Mouse (Mus musculus) embryonic facial prominence, embryonic 11.5 days (tissue): Measurements from ENCODE around the gene Nlrp6. TPM values are rescaled to one million over a fixed set of nuclear protein-coding genes. Genes with fewer than 3 reads are reported as not detected.
A peak's percentile ranks its signal among the peaks of the same experiment; 100 is the strongest.

Experiments used
- ATAC-seq: fragments of 200-750 bp; cut with Nextera tagmentation; replicated peaks from 2 replicates; pipeline ENCODE4 v1.8.0; 2017; ENCODE audit warnings: low read depth; ENCODE audit not compliant: insufficient number of reproducible peaks, low FRiP score, low TSS enrichment
- DNase-seq: peaks from one replicate; pipeline ENCODE4 v3.0.0-alpha.2; 2015; ENCODE audit warnings: low spot score
- H3K27ac ChIP-seq: fragments of 300-500 bp; sonication (generic); replicated peaks from 2 replicates; pipeline ENCODE4 v1.5.1; 2014; ENCODE audit warnings: mild to moderate bottlenecking, low read depth, low read length, control low read depth
- H3K27me3 ChIP-seq: fragments of 300-500 bp; sonication (generic); 2 replicates; pipeline ENCODE4 v1.6.1; 2014; ENCODE audit warnings: mild to moderate bottlenecking, low read length, moderate library complexity, mixed read lengths; ENCODE audit not compliant: control insufficient read depth, insufficient read depth
- H3K36me3 ChIP-seq: fragments of 300-500 bp; sonication (generic); replicated peaks from 2 replicates; pipeline ENCODE4 v1.6.1; 2014; ENCODE audit warnings: low read depth, mild to moderate bottlenecking, low read length, moderate library complexity, mixed read lengths; ENCODE audit not compliant: control insufficient read depth, insufficient read depth
- H3K4me1 ChIP-seq: fragments of 300-500 bp; sonication (generic); 2 replicates; pipeline ENCODE4 v1.6.1; 2014; ENCODE audit warnings: low read length, mixed read lengths; ENCODE audit not compliant: control insufficient read depth, insufficient read depth
- H3K4me2 ChIP-seq: fragments of 300-500 bp; sonication (generic); 2 replicates; pipeline ENCODE4 v1.6.1; 2014; ENCODE audit warnings: low read depth, mild to moderate bottlenecking, control low read depth, low read length, moderate library complexity
- H3K4me3 ChIP-seq: fragments of 300-500 bp; sonication (generic); 2 replicates; pipeline ENCODE4 v1.5.1; 2014; ENCODE audit warnings: low read depth, low read length, control low read depth
- H3K9ac ChIP-seq: fragments of 300-500 bp; sonication (generic); replicated peaks from 2 replicates; pipeline ENCODE4 v1.6.1; 2014; ENCODE audit warnings: mild to moderate bottlenecking, control low read depth, low read length
- H3K9me3 ChIP-seq: fragments of 300-500 bp; sonication (generic); replicated peaks from 2 replicates; pipeline ENCODE4 v1.6.1; 2016; ENCODE audit warnings: mild to moderate bottlenecking, low read length, inconsistent platforms, mixed read lengths; ENCODE audit not compliant: control insufficient read depth
- WGBS: fragments of 180-500 bp; shearing (Covaris S2); extraction: QIAGEN DNeasy Blood & Tissue Kit; methylation state at CpG from one replicate; pipeline ENCODE4 v1.1.7; 2014; 5-methylcytosine and 5-hydroxymethylcytosine counted together
- polyA plus RNA-seq: library from polyadenylated mRNA; unstranded; fragments of >200 nt; fragmentation: Nextera tagmentation; extraction: Ambion mirVana; gene quantifications from 2 replicates; pipeline ENCODE4 v1.2.1, GENCODE M21; 2014

Gene Nlrp6
- polyA plus RNA-seq, 1 experiment from 2014 or later, result not detected

DNA sequence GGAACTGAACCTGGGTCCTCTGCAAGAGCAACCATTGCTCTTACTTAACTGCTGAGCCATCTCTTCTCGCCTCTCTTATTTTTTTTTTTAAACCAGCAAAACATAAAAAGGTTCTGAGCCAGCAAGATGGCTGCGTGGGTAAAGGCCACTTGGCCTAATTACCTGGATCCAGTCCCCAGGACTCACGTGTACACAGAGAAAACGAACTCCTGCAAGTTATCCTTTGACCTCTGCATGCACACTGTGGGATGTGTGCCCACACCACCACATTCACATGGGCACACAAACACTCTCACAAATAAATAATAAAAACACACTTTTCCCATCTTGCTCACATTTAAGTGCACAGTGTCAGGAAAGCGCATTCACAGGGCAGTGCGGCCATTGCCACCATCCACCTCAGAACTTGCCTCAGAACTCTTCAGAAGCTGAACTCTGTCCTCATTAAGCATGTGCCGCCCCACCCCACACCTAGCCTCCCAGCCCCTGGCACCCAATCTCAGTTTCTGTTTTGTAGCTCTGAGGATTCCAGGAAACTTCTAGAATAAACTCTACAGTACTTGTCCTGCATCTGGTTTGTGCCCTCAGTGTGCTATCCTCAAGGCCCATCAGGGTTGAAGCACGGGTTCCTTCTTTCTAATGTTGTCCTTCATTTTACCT lies 6.5 kb upstream of the Nlrp6 start:
- Histone ChIP-seq H3K4me3 (no peak overlapping the region), H3K27me3 (no peaks in the 10 kb centered on the region), H3K9ac (no peak overlapping the region), H3K27ac (no peak overlapping the region), H3K4me2 (no peak overlapping the region), H3K9me3 (no peaks in the 10 kb centered on the region), H3K4me1 (no peaks in the 10 kb centered on the region), H3K36me3 (no peaks in the 10 kb centered on the region)
- ATAC-seq, result no peak
- DNase-seq, result no peak
- WGBS, result 84% methylated on average over 8 of the region's 8 CpGs

DNA sequence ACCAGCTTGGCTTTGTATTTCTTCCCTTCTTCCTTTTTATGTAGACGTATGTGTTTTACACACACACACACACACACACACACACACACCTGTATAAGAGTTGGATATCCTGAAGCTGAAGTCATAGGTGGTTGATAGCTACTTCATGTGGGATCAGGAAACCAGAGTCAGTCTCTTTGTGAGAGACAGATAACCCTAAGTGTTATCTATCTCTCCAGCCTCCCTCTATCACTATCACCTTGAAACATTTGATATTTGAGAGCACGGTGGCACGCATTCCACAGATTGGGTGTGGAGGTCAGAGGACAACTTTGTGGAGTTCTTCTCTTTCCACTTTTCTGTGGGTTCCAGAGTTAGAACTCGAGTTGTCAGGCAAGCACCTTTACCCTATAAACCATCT lies 791 bp upstream of the Nlrp6 start:
- Histone ChIP-seq H3K27me3 (peaks cover 41% of the 10 kb centered on the region), H3K9me3 (no peaks in the 10 kb centered on the region), H3K4me3 (no peak overlapping the region), H3K4me2 (no peak overlapping the region), H3K9ac (no peak overlapping the region), H3K4me1 (peaks cover 9% of the 10 kb centered on the region), H3K27ac (no peak overlapping the region), H3K36me3 (no peaks in the 10 kb centered on the region)
- 71% methylated on average over 4 of the region's 4 CpGs for WGBS
- no peak for DNase-seq
- no peak for ATAC-seq

DNA sequence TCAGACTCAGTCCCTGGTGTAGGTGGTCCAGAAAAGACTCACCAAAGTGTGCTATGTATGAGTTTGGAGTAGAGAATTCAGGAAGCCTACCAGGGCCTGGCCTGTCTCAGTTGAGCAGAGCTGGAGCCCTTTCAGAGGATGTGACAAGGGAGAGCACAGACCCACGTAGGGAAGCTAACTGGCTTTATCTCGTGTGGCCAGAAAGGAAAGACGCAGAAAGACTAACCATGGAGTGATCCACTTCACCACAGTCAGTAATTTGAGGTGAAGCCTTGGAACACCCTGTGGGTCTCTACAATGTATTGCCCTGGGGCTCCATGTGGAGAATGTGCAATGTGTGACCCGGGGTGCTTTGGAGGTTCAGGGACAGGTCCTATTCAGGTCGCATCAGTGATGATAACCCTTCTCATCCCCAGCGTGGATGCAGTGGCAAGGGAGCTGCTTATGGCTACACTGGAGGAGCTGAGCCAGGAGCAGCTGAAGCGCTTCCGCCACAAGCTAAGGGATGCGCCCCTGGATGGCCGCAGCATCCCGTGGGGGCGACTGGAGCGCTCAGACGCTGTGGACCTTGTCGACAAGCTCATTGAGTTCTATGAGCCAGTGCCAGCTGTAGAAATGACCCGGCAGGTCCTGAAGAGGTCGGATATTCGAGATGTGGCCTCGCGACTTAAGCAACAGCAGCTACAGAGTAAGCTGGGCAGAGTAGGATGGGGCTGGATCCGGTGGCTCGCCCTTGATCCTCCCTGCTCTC lies 698 bp downstream of the Nlrp6 start:
- no peak for ATAC-seq
- Histone ChIP-seq H3K4me3 (no peak overlapping the region), H3K4me1 (peaks cover 9% of the 10 kb centered on the region), H3K4me2 (no peak overlapping the region; the same call in 1 of the 2 replicates), H3K9ac (no peak overlapping the region), H3K36me3 (no peaks in the 10 kb centered on the region), H3K27ac (no peak overlapping the region), H3K27me3 (peaks cover 41% of the 10 kb centered on the region), H3K9me3 (no peaks in the 10 kb centered on the region)
- 24% methylated on average over 22 of the region's 22 CpGs for WGBS
- DNase-seq, result no peak

GRCm38 (mm10) chr7:140922398-140923069 lies 1.8 kb downstream of the Nlrp6 start:
- Histone ChIP-seq H3K36me3 (no peaks in the 10 kb centered on the region), H3K4me2 (peak overlapping the region; percentile 67), H3K9me3 (no peaks in the 10 kb centered on the region), H3K4me3 (peak overlapping the region; percentile 31), H3K4me1 (peaks cover 9% of the 10 kb centered on the region), H3K9ac (peak overlapping the region; percentile 39), H3K27ac (no peak overlapping the region), H3K27me3 (peaks cover 41% of the 10 kb centered on the region)
- under 1% methylated on average over 49 of the region's 49 CpGs for WGBS
- DNase-seq, result peak; percentile 59
- no peak for ATAC-seq

DNA sequence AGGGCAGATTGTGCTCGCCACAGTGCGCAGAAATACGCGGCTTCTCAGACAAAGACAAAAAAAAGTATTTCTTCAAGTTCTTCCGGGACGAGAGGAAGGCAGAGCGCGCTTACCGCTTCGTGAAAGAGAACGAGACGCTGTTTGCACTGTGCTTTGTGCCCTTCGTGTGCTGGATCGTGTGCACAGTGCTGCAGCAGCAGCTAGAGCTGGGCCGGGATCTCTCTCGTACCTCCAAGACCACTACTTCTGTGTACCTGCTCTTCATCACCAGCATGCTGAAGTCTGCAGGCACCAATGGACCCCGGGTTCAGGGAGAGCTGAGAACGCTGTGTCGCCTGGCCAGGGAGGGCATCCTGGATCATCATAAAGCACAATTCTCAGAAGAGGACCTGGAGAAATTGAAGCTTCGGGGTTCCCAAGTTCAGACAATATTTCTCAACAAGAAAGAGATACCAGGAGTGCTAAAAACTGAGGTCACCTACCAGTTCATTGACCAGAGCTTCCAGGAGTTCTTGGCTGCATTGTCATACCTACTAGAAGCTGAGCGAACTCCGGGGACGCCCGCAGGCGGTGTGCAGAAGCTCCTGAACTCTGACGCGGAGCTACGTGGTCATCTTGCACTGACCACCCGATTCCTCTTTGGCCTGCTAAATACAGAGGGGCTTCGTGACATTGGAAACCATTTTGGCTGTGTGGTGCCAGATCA lies 2.5 kb downstream of the Nlrp6 start:
- Histone ChIP-seq H3K4me3 (peak overlapping the region; percentile 31), H3K27me3 (peaks cover 41% of the 10 kb centered on the region), H3K9me3 (no peaks in the 10 kb centered on the region), H3K27ac (no peak overlapping the region), H3K9ac (peak overlapping the region; percentile 39), H3K4me2 (peak overlapping the region; percentile 67), H3K36me3 (no peaks in the 10 kb centered on the region), H3K4me1 (peaks cover 9% of the 10 kb centered on the region)
- peak; percentile 16 for DNase-seq
- WGBS, result 21% methylated on average over 30 of the region's 30 CpGs
- no peak for ATAC-seq

GRCm38 (mm10) chr7:140927181-140927580 lies 6.5 kb downstream of the Nlrp6 start:
- H3K9me3 ChIP-seq, result no peaks in the 10 kb centered on the region
- H3K4me2 ChIP-seq, result no peak overlapping the region
- peaks cover 19% of the 10 kb centered on the region for H3K27me3 ChIP-seq
- no peak overlapping the region for H3K27ac ChIP-seq
- 83% methylated on average over 6 of the region's 6 CpGs for WGBS
- no peak for ATAC-seq
- H3K9ac ChIP-seq, result no peak overlapping the region
- no peak overlapping the region for H3K4me3 ChIP-seq
- no peak for DNase-seq
- H3K36me3 ChIP-seq, result no peaks in the 10 kb centered on the region
- peaks cover 7% of the 10 kb centered on the region for H3K4me1 ChIP-seq

DNA sequence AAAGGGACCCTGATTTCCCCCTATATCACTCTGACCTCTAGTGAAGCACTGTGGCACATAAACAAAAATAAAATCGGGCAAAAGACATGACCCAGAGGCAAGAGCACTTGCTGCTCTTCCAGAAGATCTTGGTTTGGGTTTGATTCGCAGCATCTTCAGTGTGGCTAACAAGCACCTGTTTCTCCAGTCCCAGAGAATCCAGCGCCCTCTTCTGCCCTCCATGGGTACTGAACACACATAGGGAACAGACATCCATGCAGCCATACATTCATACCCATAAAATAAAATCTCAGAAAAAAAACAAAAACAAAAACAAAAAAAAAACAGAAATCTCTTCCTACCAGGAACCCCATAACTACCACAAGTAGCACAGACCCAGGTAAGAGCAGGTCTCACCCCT lies 17.7 kb downstream of the Nlrp6 start:
- Histone ChIP-seq H3K4me1 (no peaks in the 10 kb centered on the region; the same call in 1 of the 2 replicates), H3K27ac (no peak overlapping the region), H3K4me2 (no peak overlapping the region), H3K9ac (no peak overlapping the region), H3K9me3 (no peaks in the 10 kb centered on the region), H3K36me3 (no peaks in the 10 kb centered on the region), H3K27me3 (no peaks in the 10 kb centered on the region), H3K4me3 (no peak overlapping the region)
- DNase-seq, result no peak
- ATAC-seq, result no peak
- 41% methylated on average over 3 of the region's 3 CpGs for WGBS
